Mouse (Mus musculus) cerebellum, adult 2 months (tissue): Measurements from ENCODE around the gene Nell2. TPM values are rescaled to one million over a fixed set of nuclear protein-coding genes. Genes with fewer than 3 reads are reported as not detected.

ENCODE experiments used
- DNase-seq, 2 experiments: peaks; one replicate each; pipeline ENCODE4 v3.0.0; 2021
- H3K27ac ChIP-seq: fragments of 200-500 bp; 2 replicates; pipeline ENCODE4 v1.5.1; 2012; ENCODE audit warnings: low read length, control low read depth, inconsistent platforms; ENCODE audit not compliant: insufficient read depth
- H3K27me3 ChIP-seq: fragments of 200-500 bp; 2 replicates; pipeline ENCODE4 v1.6.1; 2012; ENCODE audit warnings: inconsistent platforms, mild to moderate bottlenecking, low read length, moderate library complexity; ENCODE audit not compliant: control insufficient read depth, insufficient read depth
- H3K4me1 ChIP-seq: fragments of 200-500 bp; 2 replicates; pipeline ENCODE4 v1.6.1; 2011; ENCODE audit warnings: low read length; ENCODE audit not compliant: control insufficient read depth, insufficient read depth
- H3K4me3 ChIP-seq: fragments of 200-500 bp; replicated peaks from 2 replicates; pipeline ENCODE3; 2011; ENCODE audit warnings: mild to moderate bottlenecking, low read depth, low read length, control low read depth; ENCODE audit not compliant: insufficient read depth
- CTCF ChIP-seq: fragments of 200-500 bp; IDR thresholded peaks from 2 replicates; pipeline ENCODE4 v1.5.1; 2011; ENCODE audit warnings: low read depth, mild to moderate bottlenecking, control low read depth, low read length, moderate library complexity, borderline replicate concordance; ENCODE audit not compliant: insufficient read depth
- POLR2A ChIP-seq: fragments of 200-500 bp; IDR thresholded peaks from 2 replicates; pipeline ENCODE4 v1.6.1; 2011; ENCODE audit warnings: low read length, control low read depth, borderline replicate concordance; ENCODE audit not compliant: insufficient read depth
- WGBS: fragments of 180-500 bp; shearing (Covaris S2); methylation state at CpG from one replicate; pipeline ENCODE4 v1.1.7; 2018; 5-methylcytosine and 5-hydroxymethylcytosine counted together
- polyA plus RNA-seq: library from polyadenylated mRNA; depleted of rRNA; stranded (reverse); fragments of >200 nt; gene quantifications from 2 replicates; pipeline ENCODE4 v1.2.3, GENCODE M21; 2012

The Nell2 gene
- polyA plus RNA-seq, 1 experiment: 141 TPM

- H3K4me3 ChIP-seq: peak overlapping the region; percentile 9
- H3K4me1 ChIP-seq: peaks cover 52% of the 10 kb centered on the region
- whole genome bisulfite sequencing: 18% methylated on average over 5 of the region's 5 CpGs
- peak; percentile 75 to 91 for DNase-seq
- TF ChIP-seq CTCF: peak; percentile 30; the same call in 1 of the 2 replicates
- TF ChIP-seq POLR2A: no peak
- peak overlapping the region; percentile 68; the same call in 1 of the 2 replicates for H3K27ac ChIP-seq
- H3K27me3 ChIP-seq: no peaks in the 10 kb centered on the region
Observed at GRCm38 (mm10) chr15:95492201-95492600, 36.2 kb downstream of the Nell2 start.

- peak; percentile 60 to 78 for DNase-seq
Observed at GRCm38 (mm10) chr15:95489174-95489573, 39.2 kb downstream of the Nell2 start.

GRCm38 (mm10) chr15:95487961-95488360 is 40.4 kb downstream of the Nell2 start:
- DNase-seq: peak; percentile 60 to 78
- TF ChIP-seq CTCF (no peak), POLR2A (no peak)
- H3K27ac ChIP-seq: peak overlapping the region; percentile 53
- H3K4me1 ChIP-seq: peaks cover 37% of the 10 kb centered on the region
- 15% methylated on average over 5 of the region's 5 CpGs for WGBS
- no peak overlapping the region for H3K4me3 ChIP-seq
- H3K27me3 ChIP-seq: no peaks in the 10 kb centered on the region

More at GRCm38 (mm10) chr15:95489174-95489573, 39.2 kb downstream of the Nell2 start:
- no peaks in the 10 kb centered on the region for H3K27me3 ChIP-seq
- 13% methylated on average over 4 of the region's 4 CpGs for WGBS
- H3K4me1 ChIP-seq: peaks cover 44% of the 10 kb centered on the region
- H3K4me3 ChIP-seq: no peak overlapping the region
- no peak overlapping the region for H3K27ac ChIP-seq
- no peak for TF ChIP-seq CTCF
- TF ChIP-seq POLR2A: no peak

- peaks cover 10% of the 10 kb centered on the region for H3K4me1 ChIP-seq
- TF ChIP-seq POLR2A (no peak), CTCF (no peak)
- no peak overlapping the region for H3K4me3 ChIP-seq
- no peak for DNase-seq
- no peaks in the 10 kb centered on the region for H3K27me3 ChIP-seq
- no peak overlapping the region for H3K27ac ChIP-seq
- 72% methylated on average over 9 of the region's 9 CpGs for WGBS
Observed at GRCm38 (mm10) chr15:95482002-95482401, 46.4 kb downstream of the Nell2 start.

GRCm38 (mm10) chr15:95481585-95481984 is 46.8 kb downstream of the Nell2 start:
- DNase-seq: no peak
- no peaks in the 10 kb centered on the region for H3K27me3 ChIP-seq
- WGBS: 96% methylated on average over 4 of the region's 4 CpGs
- TF ChIP-seq POLR2A (no peak), CTCF (no peak)
- H3K4me3 ChIP-seq: no peak overlapping the region
- H3K4me1 ChIP-seq: peaks cover 10% of the 10 kb centered on the region
- H3K27ac ChIP-seq: no peak overlapping the region

- no peak for TF ChIP-seq POLR2A
- TF ChIP-seq CTCF: no peak
- Histone ChIP-seq H3K27ac (no peak overlapping the region), H3K27me3 (no peaks in the 10 kb centered on the region), H3K4me1 (peaks cover 11% of the 10 kb centered on the region; the same call in 1 of the 2 replicates), H3K4me3 (no peak overlapping the region)
- no peak for DNase-seq
- WGBS: 97% methylated on average over 3 of the region's 3 CpGs
Observed at GRCm38 (mm10) chr15:95476440-95476839, 51.9 kb downstream of the Nell2 start.

GRCm38 (mm10) chr15:95473976-95474375 is 54.4 kb downstream of the Nell2 start:
- Histone ChIP-seq H3K4me1 (peaks cover 6% of the 10 kb centered on the region), H3K27me3 (no peaks in the 10 kb centered on the region), H3K4me3 (no peak overlapping the region), H3K27ac (no peak overlapping the region)
- TF ChIP-seq CTCF (no peak), POLR2A (no peak)
- DNase-seq: no peak
- WGBS: 53% methylated on average over 6 of the region's 6 CpGs

- no peak for DNase-seq
- TF ChIP-seq CTCF (no peak), POLR2A (no peak)
- H3K27ac ChIP-seq: no peak overlapping the region
- no peaks in the 10 kb centered on the region; the same call in 1 of the 2 replicates for H3K4me1 ChIP-seq
- H3K27me3 ChIP-seq: no peaks in the 10 kb centered on the region
- WGBS: 63% methylated on average over 6 of the region's 6 CpGs
- no peak overlapping the region for H3K4me3 ChIP-seq
Observed at GRCm38 (mm10) chr15:95467195-95467594, 61.2 kb downstream of the Nell2 start.
